Mouse (Mus musculus) MEL (cell line): Measurements from ENCODE around the gene Cdk18.

Experiments
- CTCF ChIP-seq, 3 experiments: IDR thresholded peaks in 2 of 3; conservative IDR thresholded peaks in 1 of 3; 2 replicates each; pipeline ENCODE4 v1.5.1; 2011 to 2012; ENCODE audit warnings: low read length in 3 of 3, low read depth in 2 of 3, mild to moderate bottlenecking in 2 of 3, improper control_type of control experiment in 1 of 3, inconsistent platforms in 1 of 3, mixed read lengths in 1 of 3, moderate library complexity in 1 of 3; ENCODE audit not compliant: control insufficient read depth in 1 of 3, insufficient read depth in 1 of 3, poor library complexity in 1 of 3, severe bottlenecking in 1 of 3
- MAZ ChIP-seq: IDR thresholded peaks from 2 replicates; pipeline ENCODE4 v1.6.1; 2012; ENCODE audit warnings: low read depth, mild to moderate bottlenecking, inconsistent platforms, low read length, improper control_type of control experiment
- MYB ChIP-seq: IDR thresholded peaks from 2 replicates; pipeline ENCODE4 v1.6.1; 2011; ENCODE audit warnings: mild to moderate bottlenecking, low read depth, low read length, improper control_type of control experiment
- POLR2A ChIP-seq, 2 experiments: IDR thresholded peaks; 2 replicates each; pipeline ENCODE4 v1.6.1; 2011 to 2012; ENCODE audit warnings: low read length in 2 of 2, mild to moderate bottlenecking in 2 of 2, control low read depth in 1 of 2, improper control_type of control experiment in 1 of 2, low read depth in 1 of 2, moderate library complexity in 1 of 2; ENCODE audit not compliant: control insufficient read depth in 1 of 2, insufficient read depth in 1 of 2, poor library complexity in 1 of 2
- POLR2AphosphoS2 ChIP-seq: IDR thresholded peaks from 2 replicates; pipeline ENCODE4 v1.6.1; 2011; ENCODE audit warnings: low read length, improper control_type of control experiment
- USF1 ChIP-seq: IDR thresholded peaks from 2 replicates; pipeline ENCODE4 v1.6.1; 2014; ENCODE audit warnings: low read depth, mild to moderate bottlenecking, inconsistent platforms, low read length, improper control_type of control experiment, moderate library complexity
- USF2 ChIP-seq, 2 experiments: IDR thresholded peaks; 2 replicates each; pipeline ENCODE4 v1.6.1; 2011 to 2012; ENCODE audit warnings: improper control_type of control experiment in 2 of 2, low read length in 2 of 2, borderline replicate concordance in 1 of 2, inconsistent platforms in 1 of 2, low read depth in 1 of 2, mild to moderate bottlenecking in 1 of 2; ENCODE audit not compliant: insufficient read depth in 1 of 2

DNA sequence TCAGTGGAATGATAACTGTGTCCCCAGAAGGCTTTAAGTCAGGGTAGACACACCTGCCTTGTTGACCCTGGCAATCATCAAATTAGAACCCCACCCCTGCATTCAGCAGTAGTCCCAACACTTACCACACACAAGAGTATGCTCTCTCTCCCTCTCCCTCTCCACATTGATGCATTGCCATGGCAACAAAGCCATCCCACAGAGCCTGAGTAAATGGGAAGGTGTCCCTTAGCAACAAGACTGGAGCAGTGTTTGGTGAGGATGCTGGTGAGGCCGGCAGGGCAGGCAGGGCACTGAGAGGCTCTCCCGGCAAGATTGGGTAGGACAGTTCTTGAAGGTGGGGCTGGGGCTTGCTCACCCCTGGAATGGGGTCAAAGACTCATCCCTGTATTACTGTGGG, 4.7 kb upstream of the Cdk18 start:
- TF ChIP-seq USF2 (IDR thresholded peaks at IDR 0.05; ENCODE audit: borderline replicate concordance in 1 of 2, insufficient read depth in 1 of 2, low read depth in 1 of 2, low read length in 2 of 2), result no peak
- no peak for TF ChIP-seq POLR2A (IDR thresholded peaks at IDR 0.05; ENCODE audit: control insufficient read depth in 1 of 2, insufficient read depth in 1 of 2, low read depth in 1 of 2, low read length in 2 of 2, poor library complexity in 1 of 2)
- TF ChIP-seq MAZ, result no peak
- no peak for TF ChIP-seq MYB
- no peak for TF ChIP-seq POLR2AphosphoS2
- no peak for TF ChIP-seq CTCF (IDR thresholded peaks at IDR 0.05 in 2 of 3, conservative IDR thresholded peaks at IDR 0.05 in 1 of 3; ENCODE audit: control insufficient read depth in 1 of 3, insufficient read depth in 1 of 3, low read depth in 2 of 3, low read length in 3 of 3, poor library complexity in 1 of 3, severe bottlenecking in 1 of 3)
- TF ChIP-seq USF1, result no peak
